Mouse (Mus musculus): Measurements from ENCODE around the gene Gm4969. TPM values are rescaled to one million over a fixed set of nuclear protein-coding genes. Genes with fewer than 3 reads are reported as not detected.

Gene Gm4969
- polyA plus RNA-seq, 1 experiment from 2014 or later = not detected

DNA sequence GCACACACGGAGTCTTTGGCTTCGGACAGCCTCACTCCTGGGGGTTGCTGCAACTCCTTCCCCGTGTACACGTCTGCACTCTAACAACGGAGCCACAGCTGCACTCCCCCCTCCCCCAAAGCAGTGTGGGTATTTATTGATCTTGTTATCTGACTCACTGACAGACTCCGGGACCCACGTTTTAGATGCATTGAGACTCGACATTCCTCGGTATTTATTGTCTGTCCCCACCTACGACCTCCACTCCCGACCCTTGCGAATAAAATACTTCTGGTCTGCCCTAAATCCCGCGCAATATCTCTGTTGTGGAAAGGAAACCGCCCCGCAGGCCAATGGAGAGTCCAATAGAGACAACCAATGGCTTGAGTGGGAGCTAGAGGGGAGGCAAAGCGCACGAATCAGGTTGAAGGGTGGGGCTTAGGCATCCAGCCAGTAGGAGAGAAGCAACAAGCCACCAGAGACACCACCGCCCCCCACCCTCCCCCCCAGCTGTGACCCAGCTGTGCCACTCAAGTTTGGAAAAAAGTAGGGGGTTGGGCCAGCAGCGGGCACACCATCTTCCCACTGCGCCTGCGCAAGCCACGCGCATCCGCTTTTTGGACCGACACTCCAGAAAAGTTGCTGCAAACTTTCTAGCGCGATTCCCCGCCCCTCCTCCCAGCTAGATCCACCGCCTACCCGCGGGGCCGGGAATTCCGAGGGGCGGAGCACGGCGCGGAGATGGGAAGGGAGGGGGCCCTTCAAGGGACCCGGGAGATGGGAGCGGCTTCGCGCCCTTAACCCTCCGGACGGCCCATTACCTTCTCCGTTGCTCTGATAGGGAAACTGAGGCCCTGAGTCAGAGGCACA is 24.4 kb downstream of the Gm4969 start:
- peaks cover 2% of the 10 kb centered on the region; the same call in 1 of the 2 replicates for H3K36me3 ChIP-seq (replicated peaks; ENCODE audit: insufficient read depth, low read length)
- H3K9me3 ChIP-seq (ENCODE audit: low read length) = no peaks in the 10 kb centered on the region
- H3K27ac ChIP-seq (ENCODE audit: low read depth) = peak overlapping the region; percentile 89
- under 1% methylated on average over 45 of the region's 45 CpGs for WGBS (ENCODE audit: insufficient replicate concordance)
- H3K9ac ChIP-seq (replicated peaks) = peak overlapping the region; percentile 70
- DNase-seq = peak; percentile 93
- no peak for TF ChIP-seq CTCF (IDR thresholded peaks at IDR 0.05; ENCODE audit: low read depth)
- peak overlapping the region; percentile 99 for H3K4me2 ChIP-seq (ENCODE audit: low read depth, low read length)
- peaks cover 51% of the 10 kb centered on the region for H3K27me3 ChIP-seq (ENCODE audit: insufficient read depth, low read length)
- H3K4me1 ChIP-seq (ENCODE audit: insufficient read depth) = peaks cover 26% of the 10 kb centered on the region
- ATAC-seq = peak; percentile 89
- H3K4me3 ChIP-seq (ENCODE audit: low read depth, low read length) = peak overlapping the region; percentile 68

DNA sequence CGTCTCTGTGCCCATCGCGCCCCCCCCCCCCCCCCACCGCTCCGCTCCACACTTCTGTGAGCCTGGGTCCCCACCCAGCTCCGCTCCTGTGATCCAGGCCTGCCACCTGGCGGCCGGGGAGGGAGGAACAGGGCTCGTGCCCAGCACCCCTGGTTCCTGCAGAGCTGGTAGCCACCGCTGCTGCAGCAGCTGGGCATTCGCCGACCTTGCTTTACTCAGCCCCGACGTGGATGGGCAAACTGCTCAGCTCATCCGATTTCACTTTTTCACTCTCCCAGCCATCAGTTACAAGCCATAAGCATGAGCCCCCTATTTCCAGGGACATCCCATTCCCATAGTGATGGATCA is 25.0 kb downstream of the Gm4969 start:
- Histone ChIP-seq H3K4me1 (ENCODE audit: insufficient read depth) (peaks cover 26% of the 10 kb centered on the region), H3K27ac (ENCODE audit: low read depth) (peak overlapping the region; percentile 61), H3K9me3 (ENCODE audit: low read length) (no peaks in the 10 kb centered on the region), H3K4me3 (ENCODE audit: low read depth, low read length) (peak overlapping the region; percentile 68), H3K36me3 (replicated peaks; ENCODE audit: insufficient read depth, low read length) (peaks cover 2% of the 10 kb centered on the region; the same call in 1 of the 2 replicates), H3K27me3 (ENCODE audit: insufficient read depth, low read length) (peaks cover 52% of the 10 kb centered on the region), H3K4me2 (ENCODE audit: low read depth, low read length) (peak overlapping the region; percentile 99), H3K9ac (replicated peaks) (0 out of 2 replicates have a peak overlapping the region, but pooled peaks have one; percentile 31)
- WGBS (ENCODE audit: insufficient replicate concordance) = 1% methylated on average over 13 of the region's 15 CpGs
- TF ChIP-seq EP300 (IDR thresholded peaks at IDR 0.05; ENCODE audit: low read depth) (no peak), CTCF (IDR thresholded peaks at IDR 0.05; ENCODE audit: low read depth) (peak; percentile 95)
- DNase-seq (peak; percentile 90), ATAC-seq (peak; percentile 66)

DNA sequence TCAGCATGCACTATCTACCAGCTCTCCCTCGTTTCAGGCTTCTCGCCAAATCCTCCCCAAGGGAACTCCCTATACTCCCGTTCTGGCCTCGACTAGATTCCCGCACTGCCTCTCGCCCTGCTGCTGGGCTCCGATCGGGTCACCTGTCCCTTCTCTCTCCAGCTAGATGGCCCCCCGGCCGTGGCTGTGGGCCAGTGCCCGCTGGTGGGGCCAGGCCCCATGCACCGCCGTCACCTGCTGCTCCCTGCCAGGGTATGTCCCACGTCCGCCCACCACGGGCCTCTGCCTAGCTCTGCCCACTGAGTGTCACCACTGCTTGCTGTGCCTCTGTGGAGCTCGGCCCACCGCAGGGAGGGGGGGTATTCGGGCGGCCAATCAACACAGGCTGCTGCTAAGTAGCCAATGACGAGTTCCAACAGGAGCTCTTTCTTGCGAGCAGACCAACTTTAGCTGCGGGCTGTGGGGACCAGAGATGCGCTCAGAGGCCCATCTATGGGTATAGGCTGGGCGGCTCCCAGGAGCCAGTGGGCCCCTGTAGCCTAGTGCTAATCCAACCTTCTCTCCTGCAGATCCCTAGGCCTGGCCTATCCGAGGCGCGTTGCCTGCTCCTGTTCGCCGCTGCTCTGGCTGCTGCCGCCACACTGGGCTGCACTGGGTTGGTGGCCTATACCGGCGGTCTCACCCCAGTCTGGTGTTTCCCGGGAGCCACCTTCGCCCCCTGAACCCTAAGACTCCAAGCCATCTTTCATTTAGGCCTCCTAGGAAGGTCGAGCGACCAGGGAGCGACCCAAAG is 25.6 kb downstream of the Gm4969 start:
- no peaks in the 10 kb centered on the region for H3K9me3 ChIP-seq (ENCODE audit: low read length)
- H3K9ac ChIP-seq (replicated peaks) = no peak overlapping the region
- H3K4me2 ChIP-seq (ENCODE audit: low read depth, low read length) = peak overlapping the region; percentile 99
- peak overlapping the region; percentile 68 for H3K4me3 ChIP-seq (ENCODE audit: low read depth, low read length)
- ATAC-seq (peak; percentile 1; the same call in 1 of the 2 replicates), DNase-seq (peak; percentile 51)
- peaks cover 26% of the 10 kb centered on the region for H3K4me1 ChIP-seq (ENCODE audit: insufficient read depth)
- peaks cover 56% of the 10 kb centered on the region for H3K27me3 ChIP-seq (ENCODE audit: insufficient read depth, low read length)
- WGBS (ENCODE audit: insufficient replicate concordance) = 12% methylated on average over 38 of the region's 38 CpGs
- no peak for TF ChIP-seq CTCF (IDR thresholded peaks at IDR 0.05; ENCODE audit: low read depth)
- TF ChIP-seq EP300 (IDR thresholded peaks at IDR 0.05; ENCODE audit: low read depth) = no peak
- peaks cover 2% of the 10 kb centered on the region; the same call in 1 of the 2 replicates for H3K36me3 ChIP-seq (replicated peaks; ENCODE audit: insufficient read depth, low read length)
- H3K27ac ChIP-seq (ENCODE audit: low read depth) = no peak overlapping the region; the same call in 1 of the 2 replicates

- Histone ChIP-seq H3K9ac (replicated peaks) (no peak overlapping the region), H3K4me2 (ENCODE audit: low read depth, low read length) (no peak overlapping the region), H3K4me1 (ENCODE audit: insufficient read depth) (peaks cover 26% of the 10 kb centered on the region), H3K9me3 (ENCODE audit: low read length) (no peaks in the 10 kb centered on the region), H3K36me3 (replicated peaks; ENCODE audit: insufficient read depth, low read length) (0 out of 2 replicates have a peak, but pooled peaks cover 2% of the 10 kb centered on the region), H3K27me3 (ENCODE audit: insufficient read depth, low read length) (peaks cover 63% of the 10 kb centered on the region), H3K27ac (ENCODE audit: low read depth) (no peak overlapping the region), H3K4me3 (ENCODE audit: low read depth, low read length) (no peak overlapping the region)
- no peak for TF ChIP-seq CTCF (IDR thresholded peaks at IDR 0.05; ENCODE audit: low read depth)
- TF ChIP-seq EP300 (IDR thresholded peaks at IDR 0.05; ENCODE audit: low read depth) = no peak
- 46% methylated on average over 17 of the region's 17 CpGs for WGBS (ENCODE audit: insufficient replicate concordance)
- no peak for ATAC-seq
- DNase-seq = no peak
Measured at GRCm38 (mm10) chr7:19091913-19092312, 26.3 kb downstream of the Gm4969 start.

- TF ChIP-seq CTCF (IDR thresholded peaks at IDR 0.05; ENCODE audit: low read depth) (peak; percentile 91), EP300 (IDR thresholded peaks at IDR 0.05; ENCODE audit: low read depth) (no peak)
- 0 out of 2 replicates have a peak, but pooled peaks cover 2% of the 10 kb centered on the region for H3K36me3 ChIP-seq (replicated peaks; ENCODE audit: insufficient read depth, low read length)
- no peaks in the 10 kb centered on the region for H3K9me3 ChIP-seq (ENCODE audit: low read length)
- H3K4me3 ChIP-seq (ENCODE audit: low read depth, low read length) = no peak overlapping the region
- WGBS (ENCODE audit: insufficient replicate concordance) = 26% methylated on average over 10 of the region's 10 CpGs
- no peak overlapping the region for H3K9ac ChIP-seq (replicated peaks)
- DNase-seq (peak; percentile 82), ATAC-seq (no peak)
- H3K27ac ChIP-seq (ENCODE audit: low read depth) = no peak overlapping the region
- H3K27me3 ChIP-seq (ENCODE audit: insufficient read depth, low read length) = peaks cover 57% of the 10 kb centered on the region
- H3K4me2 ChIP-seq (ENCODE audit: low read depth, low read length) = no peak overlapping the region
- H3K4me1 ChIP-seq (ENCODE audit: insufficient read depth) = peaks cover 37% of the 10 kb centered on the region
Measured at GRCm38 (mm10) chr7:19088813-19089212, 29.4 kb downstream of the Gm4969 start.

DNA sequence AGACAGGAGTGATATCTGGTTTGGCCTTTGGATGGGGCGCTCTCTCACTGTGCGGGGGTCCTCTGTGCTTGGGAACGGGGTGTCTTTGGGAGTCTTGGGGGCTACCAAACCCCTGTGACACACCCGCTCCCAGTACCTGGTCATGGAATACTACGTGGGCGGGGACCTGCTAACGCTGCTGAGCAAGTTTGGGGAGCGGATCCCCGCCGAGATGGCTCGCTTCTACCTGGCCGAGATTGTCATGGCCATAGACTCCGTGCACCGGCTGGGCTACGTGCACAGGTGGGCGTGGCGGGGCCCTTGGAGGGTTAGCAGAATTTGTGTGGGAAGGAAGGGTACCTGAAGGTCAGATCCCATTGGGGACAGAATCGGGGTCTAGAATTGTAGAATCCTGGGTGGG is 31.4 kb downstream of the Gm4969 start:
- WGBS (ENCODE audit: insufficient replicate concordance) = 62% methylated on average over 18 of the region's 18 CpGs
- no peak overlapping the region for H3K9ac ChIP-seq (replicated peaks)
- peak overlapping the region; percentile 52; the same call in 1 of the 2 replicates for H3K4me2 ChIP-seq (ENCODE audit: low read depth, low read length)
- H3K9me3 ChIP-seq (ENCODE audit: low read length) = no peaks in the 10 kb centered on the region
- 0 out of 2 replicates have a peak, but pooled peaks cover 2% of the 10 kb centered on the region for H3K36me3 ChIP-seq (replicated peaks; ENCODE audit: insufficient read depth, low read length)
- ATAC-seq = no peak
- no peak overlapping the region for H3K4me3 ChIP-seq (ENCODE audit: low read depth, low read length)
- TF ChIP-seq CTCF (IDR thresholded peaks at IDR 0.05; ENCODE audit: low read depth) (no peak), EP300 (IDR thresholded peaks at IDR 0.05; ENCODE audit: low read depth) (no peak)
- peaks cover 40% of the 10 kb centered on the region for H3K4me1 ChIP-seq (ENCODE audit: insufficient read depth)
- peaks cover 48% of the 10 kb centered on the region for H3K27me3 ChIP-seq (ENCODE audit: insufficient read depth, low read length)
- H3K27ac ChIP-seq (ENCODE audit: low read depth) = no peak overlapping the region
- no peak for DNase-seq
